Comparison of ENCODE assay signal across 9 mouse cellular contexts in genomic region chr2:35349184-35349583, GRCm38 (mm10). TPM values are rescaled to one million over a fixed set of nuclear protein-coding genes. Genes with fewer than 3 reads are reported as not detected.
DNase-seq lines count a peak whose midpoint lies in the region; ATAC-seq and TF ChIP-seq lines count a peak whose summit lies in the region.
"Had no signal": no experiment of that assay in that cellular context is flagged by ENCODE, and none has a peak within 500 bp of the region (broad histone marks: within the 10 kb centered on the region; RNA-seq: fewer than 3 reads in every experiment).

No protein-coding gene starts in this region.

- peak; percentile 57 for DNase-seq in embryonic facial prominence, embryonic 11.5 days (ENCODE audit: low spot score)
- no peak for DNase-seq in embryonic facial prominence, embryonic 10.5 days (ENCODE audit: low spot score)
- DNase-seq in lung, adult 2 months: no peak
- no peak for DNase-seq in lung, postnatal 4 days
- DNase-seq in right cerebral cortex, adult 18-20 months: no peak
- no peak for DNase-seq in gastrocnemius, postnatal 14 days

- TF ChIP-seq POLR2A in lung, adult 2 months (IDR thresholded peaks at IDR 0.05; ENCODE audit: borderline replicate concordance, extremely low read depth, low read depth, low read length): no peak

- H3K4me1 ChIP-seq in embryonic facial prominence, embryonic 11.5 days (ENCODE audit: control insufficient read depth, insufficient read depth, low read length): no peaks in the 10 kb centered on the region
- H3K4me1 ChIP-seq in embryonic facial prominence, embryonic 10.5 days: no peaks in the 10 kb centered on the region
- no peaks in the 10 kb centered on the region for H3K4me1 ChIP-seq in lung, adult 2 months (ENCODE audit: control insufficient read depth, insufficient read depth, low read length)
- H3K4me1 ChIP-seq in stomach, embryonic 14.5 days (ENCODE audit: control insufficient read depth, insufficient read depth, low read length): no peaks in the 10 kb centered on the region

- no peaks in the 10 kb centered on the region for H3K27me3 ChIP-seq in embryonic facial prominence, embryonic 11.5 days (ENCODE audit: control insufficient read depth, insufficient read depth, low read length)
- no peaks in the 10 kb centered on the region for H3K27me3 ChIP-seq in embryonic facial prominence, embryonic 10.5 days (replicated peaks; ENCODE audit: low read depth, poor library complexity, severe bottlenecking)
- no peaks in the 10 kb centered on the region for H3K27me3 ChIP-seq in stomach, embryonic 14.5 days (ENCODE audit: control insufficient read depth, insufficient read depth, low read length)

- H3K4me2 ChIP-seq in embryonic facial prominence, embryonic 11.5 days (ENCODE audit: low read depth, low read length): no peak overlapping the region
- no peak overlapping the region for H3K4me2 ChIP-seq in stomach, embryonic 14.5 days (replicated peaks; ENCODE audit: low read depth, low read length)

- H3K27ac ChIP-seq in embryonic facial prominence, embryonic 11.5 days (replicated peaks; ENCODE audit: low read depth, low read length): no peak overlapping the region
- H3K27ac ChIP-seq in embryonic facial prominence, embryonic 10.5 days (replicated peaks): no peak overlapping the region
- H3K27ac ChIP-seq in stomach, embryonic 14.5 days (ENCODE audit: low read length): no peak overlapping the region

- no peaks in the 10 kb centered on the region for H3K9me3 ChIP-seq in embryonic facial prominence, embryonic 11.5 days (replicated peaks; ENCODE audit: control insufficient read depth, low read length)
- H3K9me3 ChIP-seq in embryonic facial prominence, embryonic 10.5 days: no peaks in the 10 kb centered on the region
- no peaks in the 10 kb centered on the region for H3K9me3 ChIP-seq in stomach, embryonic 14.5 days (ENCODE audit: control insufficient read depth, low read depth, low read length)

- H3K36me3 ChIP-seq in embryonic facial prominence, embryonic 11.5 days (replicated peaks; ENCODE audit: control insufficient read depth, insufficient read depth, low read depth, low read length): no peaks in the 10 kb centered on the region
- no peaks in the 10 kb centered on the region for H3K36me3 ChIP-seq in embryonic facial prominence, embryonic 10.5 days (replicated peaks)
- no peaks in the 10 kb centered on the region for H3K36me3 ChIP-seq in stomach, embryonic 14.5 days (ENCODE audit: control insufficient read depth, insufficient read depth, low read length)

- H3K4me3 ChIP-seq in embryonic facial prominence, embryonic 11.5 days (ENCODE audit: low read depth, low read length): no peak overlapping the region
- no peak overlapping the region for H3K4me3 ChIP-seq in embryonic facial prominence, embryonic 10.5 days
- no peak overlapping the region for H3K4me3 ChIP-seq in lung, adult 2 months (replicated peaks; ENCODE audit: extremely low read depth, low read depth, low read length)
- no peak overlapping the region for H3K4me3 ChIP-seq in stomach, embryonic 14.5 days (ENCODE audit: low read depth, low read length)

- intact Hi-C loops in gastrocnemius, postnatal 14 days (cut with DNase I; ENCODE audit: low total_unique reads): no loop called here

- peak; percentile 49; the same call in 1 of the 2 replicates for TF ChIP-seq CTCF in lung, adult 2 months (IDR thresholded peaks at IDR 0.05; ENCODE audit: insufficient read depth, low read length)

- ATAC-seq in embryonic facial prominence, embryonic 11.5 days (replicated peaks; ENCODE audit: insufficient number of reproducible peaks, low FRiP score, low TSS enrichment, low read depth): no peak
- peak; percentile 52 for ATAC-seq in inflammation-experienced regulatory T-cells, adult 6 months
- peak; percentile 18; the same call in 1 of the 2 replicates for ATAC-seq in stomach, embryonic 14.5 days (ENCODE audit: insufficient number of reproducible peaks, insufficient read depth, low FRiP score, low read depth)

- H3K9ac ChIP-seq in embryonic facial prominence, embryonic 11.5 days (replicated peaks; ENCODE audit: low read length): no peak overlapping the region
- no peak overlapping the region for H3K9ac ChIP-seq in stomach, embryonic 14.5 days (replicated peaks; ENCODE audit: low read depth, low read length)

- 60% methylated on average over 5 of the region's 5 CpGs for WGBS in embryonic facial prominence, embryonic 11.5 days
- WGBS in embryonic facial prominence, embryonic 10.5 days: 65% methylated on average over 5 of the region's 5 CpGs
- WGBS in lung, adult 2 months: 32% methylated on average over 5 of the region's 5 CpGs
- 47% methylated on average over 5 of the region's 5 CpGs for WGBS in stomach, embryonic 14.5 days

RNA-seq across cellular contexts. Expression of gene Stom, which starts 12.4 kb away (rescaled TPM):
- 22.7 and 23.1 TPM in 2 replicates for polyA plus RNA-seq in embryonic facial prominence, embryonic 11.5 days (2014; fragmentation: Nextera tagmentation; extraction: Ambion mirVana)
- polyA plus RNA-seq in embryonic facial prominence, embryonic 10.5 days (2016; fragmentation: Nextera tagmentation; extraction: Ambion mirVana): 18.0 and 18.9 TPM in 2 replicates
- polyA plus RNA-seq in lung, adult 2 months (2012; rRNA removed): 45.1 and 69.5 TPM in 2 replicates
- 1 to 10 TPM; 1.7 to 4.9 (median 1.8) TPM for polyA plus RNA-seq in inflammation-experienced regulatory T-cells, adult 6 months (2017; shearing (Covaris generic))
- 61.2 and 66.1 TPM in 2 replicates for polyA plus RNA-seq in stomach, embryonic 14.5 days (2014; fragmentation: Nextera tagmentation; extraction: Ambion mirVana)
- total RNA-seq in gastrocnemius, postnatal 14 days (2021): 10 to 100 TPM; 20.1 to 22.2 TPM

RNA-seq across cellular contexts. Expression of gene 4930568D16Rik, which starts 18.3 kb away (rescaled TPM):
- polyA plus RNA-seq in embryonic facial prominence, embryonic 11.5 days (2014; fragmentation: Nextera tagmentation; extraction: Ambion mirVana): not detected in 2 replicates
- not detected in 2 replicates for polyA plus RNA-seq in embryonic facial prominence, embryonic 10.5 days (2016; fragmentation: Nextera tagmentation; extraction: Ambion mirVana)
- polyA plus RNA-seq in lung, adult 2 months (2012; rRNA removed): not detected in 2 replicates
- polyA plus RNA-seq in inflammation-experienced regulatory T-cells, adult 6 months (2017; shearing (Covaris generic)): not detected
- not detected in 2 replicates for polyA plus RNA-seq in stomach, embryonic 14.5 days (2014; fragmentation: Nextera tagmentation; extraction: Ambion mirVana)
- not detected for total RNA-seq in gastrocnemius, postnatal 14 days (2021)
- total RNA-seq: ES-E14 had no signal

RNA-seq across cellular contexts. Expression of gene 4930402F06Rik, which starts 47.8 kb away (rescaled TPM):
- not detected in 2 replicates for polyA plus RNA-seq in embryonic facial prominence, embryonic 11.5 days (2014; fragmentation: Nextera tagmentation; extraction: Ambion mirVana)
- not detected in 2 replicates for polyA plus RNA-seq in embryonic facial prominence, embryonic 10.5 days (2016; fragmentation: Nextera tagmentation; extraction: Ambion mirVana)
- polyA plus RNA-seq in lung, adult 2 months (2012; rRNA removed): not detected in 2 replicates
- not detected for polyA plus RNA-seq in inflammation-experienced regulatory T-cells, adult 6 months (2017; shearing (Covaris generic))
- not detected in 2 replicates for polyA plus RNA-seq in stomach, embryonic 14.5 days (2014; fragmentation: Nextera tagmentation; extraction: Ambion mirVana)
- not detected for total RNA-seq in gastrocnemius, postnatal 14 days (2021)
- total RNA-seq: ES-E14 had no signal
